Mouse (Mus musculus) embryonic facial prominence, embryonic 10.5 days (tissue): Measurements from ENCODE around the gene Nr1h2. TPM values are rescaled to one million over a fixed set of nuclear protein-coding genes. Genes with fewer than 3 reads are reported as not detected.

Experiments used
- DNase-seq: peaks from one replicate; pipeline ENCODE4 v3.0.0-alpha.2; 2017; ENCODE audit warnings: low spot score
- H3K27ac ChIP-seq: fragments of 300-500 bp; sonication (generic); replicated peaks from 2 replicates; pipeline ENCODE4 v1.5.1; 2016; ENCODE audit warnings: mild to moderate bottlenecking
- H3K27me3 ChIP-seq: fragments of 300-500 bp; sonication (generic); replicated peaks from 2 replicates; pipeline ENCODE4 v1.6.1; 2016; ENCODE audit warnings: low read depth, mild to moderate bottlenecking; ENCODE audit not compliant: poor library complexity, severe bottlenecking
- H3K36me3 ChIP-seq: fragments of 300-500 bp; sonication (generic); replicated peaks from 2 replicates; pipeline ENCODE4 v1.6.1; 2016; ENCODE audit warnings: mild to moderate bottlenecking, moderate library complexity
- H3K4me1 ChIP-seq: fragments of 300-500 bp; sonication (generic); 2 replicates; pipeline ENCODE4 v1.6.1; 2016
- H3K4me3 ChIP-seq: fragments of 300-500 bp; sonication (generic); 2 replicates; pipeline ENCODE4 v1.5.1; 2016; ENCODE audit warnings: mild to moderate bottlenecking, moderate library complexity
- H3K9me3 ChIP-seq: fragments of 300-500 bp; sonication (generic); 2 replicates; pipeline ENCODE4 v1.6.1; 2016; ENCODE audit warnings: mild to moderate bottlenecking
- WGBS: fragments of 180-500 bp; shearing (Covaris S2); methylation state at CpG from one replicate; pipeline ENCODE4 v1.1.7; 2016; 5-methylcytosine and 5-hydroxymethylcytosine counted together
- microRNA-seq: library from miRNA; unstranded; fragments of <30 nt; microRNA quantifications from one replicate; pipeline ENCODE4, GENCODE M21; 2017
- polyA plus RNA-seq: library from polyadenylated mRNA; unstranded; fragments of >200 nt; fragmentation: Nextera tagmentation; extraction: Ambion mirVana; gene quantifications from 2 replicates; pipeline ENCODE4 v1.2.1, GENCODE M21; 2016

Nr1h2 gene
- polyA plus RNA-seq, 1 experiment from 2014 or later: 75.0 TPM

- Histone ChIP-seq H3K27me3 (peaks cover 12% of the 10 kb centered on the region), H3K9me3 (0 out of 2 replicates have a peak, but pooled peaks cover 4% of the 10 kb centered on the region), H3K36me3 (no peaks in the 10 kb centered on the region), H3K4me3 (no peak overlapping the region), H3K27ac (no peak overlapping the region), H3K4me1 (peaks cover 15% of the 10 kb centered on the region)
- WGBS: 39% methylated on average over 5 of the region's 5 CpGs
- DNase-seq: peak; percentile 79
Observed at GRCm38 (mm10) chr7:44501563-44502115, 52.1 kb downstream of the Nr1h2 start.

GRCm38 (mm10) chr7:44500046-44500445 is 53.7 kb downstream of the Nr1h2 start:
- no peaks in the 10 kb centered on the region for H3K36me3 ChIP-seq
- 0 out of 2 replicates have a peak, but pooled peaks cover 4% of the 10 kb centered on the region for H3K9me3 ChIP-seq
- H3K27ac ChIP-seq: no peak overlapping the region
- H3K4me1 ChIP-seq: peaks cover 23% of the 10 kb centered on the region
- DNase-seq: no peak
- peaks cover 12% of the 10 kb centered on the region for H3K27me3 ChIP-seq
- no peak overlapping the region for H3K4me3 ChIP-seq
- WGBS: 63% methylated on average over 20 of the region's 20 CpGs

Small RNAs within 50 kb of the gene (microRNA-seq; reads per million reads assigned to microRNA genes)
- gene Mir7053: not detected

Other genes with a start within 250 kb of the Nr1h2 start
- gene Clec11a, start 247.0 kb downstream of the Nr1h2 start, polyA plus RNA-seq: 1.5 and 1.8 TPM in 2 replicates
- 0.80 and 0.97 TPM in 2 replicates for gene Shank1, start 243.7 kb downstream of the Nr1h2 start, polyA plus RNA-seq
- 1.8 and 2.4 TPM in 2 replicates for gene Syt3, start 169.8 kb downstream of the Nr1h2 start, polyA plus RNA-seq
- gene 1700008O03Rik, start 168.1 kb downstream of the Nr1h2 start, polyA plus RNA-seq: 1.1 and 1.9 TPM in 2 replicates
- gene Lrrc4b, start 124.9 kb downstream of the Nr1h2 start, polyA plus RNA-seq: 0.68 and 1.1 TPM in 2 replicates
- gene Aspdh, start 88.6 kb downstream of the Nr1h2 start, polyA plus RNA-seq: 0.64 TPM in 1 of 2 replicates, not detected in the other
- 80.3 and 85.1 TPM in 2 replicates for gene Josd2, start 86.0 kb downstream of the Nr1h2 start, polyA plus RNA-seq
- 82.7 and 85.8 TPM in 2 replicates for gene Emc10, start 57.4 kb downstream of the Nr1h2 start, polyA plus RNA-seq
- gene Fam71e1, start 57.4 kb downstream of the Nr1h2 start, polyA plus RNA-seq: 13.5 and 14.4 TPM in 2 replicates
- gene Mybpc2, start 29.3 kb downstream of the Nr1h2 start, polyA plus RNA-seq: 0.04 and 0.08 TPM in 2 replicates
- not detected in 2 replicates for gene Spib, start 21.9 kb downstream of the Nr1h2 start, polyA plus RNA-seq
- gene Pold1, start 5.1 kb downstream of the Nr1h2 start, polyA plus RNA-seq: 164 and 171 TPM in 2 replicates
- gene Napsa, start 18.4 kb upstream of the Nr1h2 start, polyA plus RNA-seq: 0.78 and 0.88 TPM in 2 replicates
- gene Kcnc3, start 36.7 kb upstream of the Nr1h2 start, polyA plus RNA-seq: 0.44 and 0.63 TPM in 2 replicates
- gene Myh14, start 116.9 kb upstream of the Nr1h2 start, polyA plus RNA-seq: 2.7 and 4.3 TPM in 2 replicates
- gene Izumo2, start 154.8 kb upstream of the Nr1h2 start, polyA plus RNA-seq: not detected in 2 replicates
- gene Vrk3, start 194.5 kb upstream of the Nr1h2 start, polyA plus RNA-seq: 37.5 and 39.3 TPM in 2 replicates
- gene Zfp473, start 197.1 kb upstream of the Nr1h2 start, polyA plus RNA-seq: 3.6 and 4.2 TPM in 2 replicates